Mouse (Mus musculus): ENCODE results near the gene Psen2.

Psen2 gene

DNA sequence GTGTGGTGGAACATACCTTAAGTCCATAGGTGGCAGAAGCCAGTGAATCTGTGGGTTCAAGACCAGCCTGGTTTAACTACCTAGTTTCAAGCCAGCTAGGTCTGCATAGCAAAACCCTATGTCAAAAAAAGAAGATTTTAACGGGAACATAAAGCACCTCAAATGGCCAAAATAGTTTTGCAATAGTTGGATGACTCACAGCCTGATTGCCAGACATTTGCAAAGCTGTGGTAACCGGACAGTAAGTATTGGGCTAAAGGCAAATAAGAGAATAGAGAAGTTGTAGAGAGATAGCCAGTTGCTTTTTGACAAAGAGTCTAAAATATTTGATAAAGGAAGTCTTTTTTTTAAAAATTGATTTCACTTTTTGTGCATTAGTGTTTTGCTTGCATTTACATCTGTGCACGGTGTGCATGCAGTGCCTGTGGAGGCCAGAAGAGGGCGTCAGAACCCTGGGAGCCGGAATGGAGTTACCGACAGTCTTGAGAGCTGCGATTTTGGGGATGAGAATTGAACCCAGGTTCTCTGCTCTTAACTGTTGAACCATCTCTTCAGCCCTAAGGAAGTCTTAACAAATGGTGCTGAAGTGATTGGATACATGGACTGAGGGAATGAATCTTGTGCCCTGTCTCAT, at the start of gene Psen2:
Psen2 (minus strand) TSS at position 75 of the 634 bp plus-strand sequence.
- peak; percentile 41 for DNase-seq (ENCODE audit: extremely low spot score)

DNA sequence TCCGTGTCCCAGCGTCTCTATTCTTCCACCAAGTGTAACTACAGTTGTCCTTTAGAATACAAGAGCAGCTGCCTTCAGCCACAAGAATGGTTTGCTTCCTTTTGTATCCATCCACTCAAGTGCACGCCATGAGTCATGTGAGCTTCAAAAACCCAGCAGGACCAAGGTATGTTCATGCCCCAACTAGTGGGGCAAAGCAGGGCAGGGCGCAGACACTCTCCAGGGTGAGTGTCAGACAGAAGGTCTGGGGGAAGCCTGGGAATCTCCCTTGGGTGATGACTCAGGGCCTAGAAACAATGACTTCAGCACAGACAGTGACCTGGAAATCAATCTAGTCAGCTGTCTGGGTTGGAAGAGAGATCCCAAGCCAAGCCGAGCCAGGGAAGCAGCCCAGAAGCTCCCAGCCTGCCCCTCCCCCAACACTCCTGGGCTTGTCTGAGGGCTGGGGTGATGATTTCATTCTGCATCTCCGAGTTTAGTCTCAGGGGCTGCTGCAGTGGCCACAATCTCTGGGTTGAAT, 49.6 kb upstream of the Psen2 start:
- DNase-seq (ENCODE audit: extremely low spot score): peak; percentile 47

DNA sequence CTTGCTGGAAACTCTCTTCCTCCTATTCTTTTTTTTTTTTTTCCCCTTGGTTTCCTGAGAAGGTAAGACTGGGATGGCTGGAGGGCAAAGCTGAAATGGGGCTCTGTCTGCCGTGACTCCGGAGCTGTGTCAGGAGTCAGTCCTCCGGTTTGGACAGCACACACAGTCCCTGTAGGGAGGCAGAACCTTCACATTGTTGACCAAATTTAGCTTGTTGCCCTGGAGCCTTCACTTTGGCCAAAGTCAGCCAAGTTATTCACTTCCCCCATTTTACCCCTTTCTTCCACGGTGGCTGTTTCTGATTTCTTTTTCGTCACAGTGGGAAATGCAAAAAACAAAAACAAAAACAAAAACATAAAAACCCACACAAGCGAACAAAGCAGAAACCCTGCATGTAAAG, 49.0 kb upstream of the Psen2 start:
- DNase-seq (ENCODE audit: extremely low spot score): no peak

DNA sequence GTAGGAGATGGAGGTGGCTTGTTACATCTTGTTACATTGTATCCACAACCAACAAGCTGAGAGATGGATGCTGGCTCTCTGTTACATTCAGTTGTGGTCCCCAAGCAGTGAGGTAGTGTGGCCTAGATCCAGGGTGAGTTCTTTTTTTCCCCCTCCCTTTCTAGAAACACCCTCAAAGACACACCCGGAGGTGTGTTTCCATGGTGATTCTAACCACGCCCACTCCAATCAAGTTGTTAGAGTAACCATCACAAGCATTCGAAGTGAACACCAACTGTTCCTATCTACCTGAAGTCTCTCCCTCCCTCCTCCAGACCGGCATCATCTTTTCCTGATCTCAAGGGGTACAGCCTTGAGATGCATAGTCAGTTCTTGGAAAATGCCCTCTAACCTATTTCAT, 45.7 kb upstream of the Psen2 start:
- no peak for DNase-seq (ENCODE audit: extremely low spot score)

DNA sequence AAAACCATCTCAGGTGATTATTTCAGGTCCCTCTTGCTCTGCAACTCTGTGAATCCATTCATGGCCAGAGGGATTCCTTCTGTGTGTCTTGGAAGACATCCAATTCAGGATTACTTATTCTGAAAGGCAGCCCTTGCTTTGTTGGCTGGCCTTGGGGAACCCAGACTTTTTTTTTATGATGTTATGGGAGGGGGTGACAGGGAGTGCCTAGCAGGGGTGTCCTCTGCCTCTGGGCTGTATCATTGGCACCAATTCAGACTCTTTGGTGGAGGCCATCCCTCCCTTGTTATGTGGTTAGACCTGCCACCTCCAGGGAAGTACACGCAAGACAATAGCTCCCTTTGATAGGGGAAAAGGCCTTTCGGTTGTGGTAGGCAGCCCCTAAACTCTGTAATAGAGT, 44.4 kb upstream of the Psen2 start:
- DNase-seq (ENCODE audit: extremely low spot score): no peak

DNA sequence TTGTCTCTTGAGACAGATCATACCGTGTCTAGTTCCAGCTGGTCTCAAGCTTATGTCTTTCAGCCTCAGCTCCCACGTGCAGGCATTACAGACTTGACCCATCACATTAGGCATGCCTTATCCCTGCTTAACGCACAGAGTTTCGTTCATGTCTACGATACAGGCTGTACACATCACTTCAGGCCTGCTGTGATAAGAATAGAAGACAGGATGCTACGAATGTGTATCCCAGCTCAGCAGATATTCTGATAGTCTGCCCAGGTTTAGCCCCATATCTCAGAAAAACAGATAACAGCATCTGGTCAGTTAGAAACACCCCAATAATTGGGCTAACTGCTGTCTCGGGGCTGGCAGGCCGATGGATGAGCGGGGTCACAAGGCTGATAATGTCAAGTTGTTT, 43.7 kb upstream of the Psen2 start:
- DNase-seq (ENCODE audit: extremely low spot score): no peak

DNA sequence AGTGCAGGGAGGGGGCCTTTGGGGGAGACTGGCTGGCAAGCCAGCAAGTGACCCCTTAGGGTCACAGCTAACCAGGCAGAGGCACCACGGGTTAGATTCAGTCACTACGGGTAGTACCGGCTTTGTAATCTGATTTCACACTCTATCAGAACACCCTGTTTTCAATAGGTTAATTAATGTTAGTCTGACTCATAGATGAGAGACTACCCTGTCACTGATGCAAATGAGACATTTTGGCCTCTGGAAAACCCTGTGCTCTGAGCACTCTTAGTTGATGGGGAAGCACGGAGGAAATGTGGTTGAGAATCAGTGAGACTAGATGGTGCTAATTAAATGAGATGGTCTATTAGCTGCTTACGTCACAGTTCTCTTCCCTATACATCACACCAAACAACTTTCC, 40.4 kb upstream of the Psen2 start:
- no peak for DNase-seq (ENCODE audit: extremely low spot score)

DNA sequence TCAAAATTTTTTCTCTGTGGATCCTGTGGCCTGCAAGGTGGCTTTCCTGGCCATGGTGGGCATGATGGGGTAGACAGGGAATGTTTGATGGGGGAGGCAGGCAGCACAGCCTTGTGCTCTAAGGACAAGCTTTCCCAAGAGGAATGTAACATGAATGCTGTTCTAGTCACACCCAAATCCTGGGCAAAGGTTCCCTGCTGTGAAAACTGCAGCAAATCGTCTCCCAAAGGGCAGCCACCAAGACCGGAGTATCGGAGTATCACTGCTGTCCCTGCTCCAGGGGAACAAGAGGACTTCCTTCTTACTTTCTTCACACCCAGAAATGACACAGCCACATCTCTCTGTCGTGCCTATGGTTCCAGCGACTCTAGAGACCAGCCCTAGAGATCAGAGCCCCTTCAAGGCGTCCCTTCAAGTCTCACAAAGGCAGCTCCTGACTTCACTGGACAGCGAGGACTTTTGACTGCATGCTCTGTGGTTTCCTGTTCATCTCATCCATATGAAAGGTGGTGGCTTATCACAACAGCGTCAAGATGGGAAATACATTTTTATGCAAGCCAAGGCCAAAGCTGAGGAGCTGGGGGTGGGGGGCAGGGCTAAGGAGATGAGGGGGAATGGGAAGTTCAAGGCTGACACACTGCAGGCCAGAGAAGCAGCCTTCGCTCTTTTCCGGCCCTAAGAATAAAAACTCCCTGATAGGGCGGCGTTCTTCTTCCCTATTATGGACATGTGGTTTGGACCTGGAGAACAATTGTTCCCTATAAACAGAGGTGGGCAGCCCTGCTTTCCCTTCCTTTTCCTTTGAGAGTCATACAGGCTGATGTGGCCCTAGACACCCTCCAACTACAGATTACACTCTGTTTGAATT, 39.2 kb upstream of the Psen2 start:
- DNase-seq (ENCODE audit: extremely low spot score): no peak

DNA sequence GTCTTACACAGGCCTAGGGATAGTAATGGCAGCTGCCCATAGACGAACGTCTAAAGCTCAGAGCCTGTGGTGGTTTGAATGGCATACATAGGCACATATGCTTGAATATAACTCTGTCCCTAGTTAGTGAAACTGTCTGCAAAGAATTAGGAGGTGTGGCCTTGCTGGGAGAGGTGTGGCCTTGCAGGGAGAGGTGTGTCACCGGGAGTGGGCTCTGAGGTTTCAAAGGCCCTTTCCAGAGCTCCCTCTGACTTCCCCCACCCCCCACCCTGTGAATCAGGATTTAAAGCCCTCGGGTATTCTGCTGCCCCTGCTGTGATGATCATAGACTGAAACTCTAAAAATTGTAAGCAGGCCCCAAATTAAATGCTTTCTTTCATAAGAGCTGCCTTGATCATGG, 37.8 kb upstream of the Psen2 start:
- no peak for DNase-seq (ENCODE audit: extremely low spot score)

DNA sequence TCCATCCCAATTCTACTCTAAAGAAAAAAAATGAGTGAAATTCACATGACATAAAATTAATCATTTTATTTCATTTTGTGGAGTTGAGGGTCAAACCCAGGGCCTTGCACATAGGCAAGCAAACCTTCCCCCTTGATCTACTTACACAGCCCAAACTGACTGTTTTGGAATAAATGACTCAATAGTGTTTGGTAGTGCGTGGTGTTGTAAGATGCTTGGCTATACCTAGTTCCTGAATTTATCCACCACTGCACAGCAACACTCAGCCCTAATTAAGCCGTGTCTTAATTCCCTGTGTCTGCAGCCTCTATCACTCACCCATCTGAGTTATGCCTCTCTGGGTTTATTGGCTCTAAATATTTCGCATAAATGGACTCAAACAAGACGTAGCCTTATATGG, 37.1 kb upstream of the Psen2 start:
- no peak for DNase-seq (ENCODE audit: extremely low spot score)

DNA sequence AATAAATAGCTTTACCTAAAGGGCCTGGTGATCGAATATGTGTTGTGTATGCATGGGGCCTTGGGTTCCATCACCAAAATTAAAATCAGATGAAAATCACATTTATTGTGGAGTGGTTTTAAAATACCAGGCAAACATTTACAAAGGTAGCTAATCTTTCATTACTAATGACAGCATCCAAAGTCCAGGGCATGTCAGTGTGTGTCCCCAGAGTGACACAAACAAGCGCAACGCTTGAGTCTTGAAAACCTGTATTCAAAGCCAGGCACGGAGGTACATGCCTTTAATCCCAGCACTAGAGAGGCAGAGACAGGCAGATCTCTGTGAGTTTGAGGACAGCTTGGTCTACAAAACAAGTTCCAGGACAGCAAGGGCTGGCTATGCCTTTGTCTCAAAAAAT, 36.5 kb upstream of the Psen2 start:
- no peak for DNase-seq (ENCODE audit: extremely low spot score)

DNA sequence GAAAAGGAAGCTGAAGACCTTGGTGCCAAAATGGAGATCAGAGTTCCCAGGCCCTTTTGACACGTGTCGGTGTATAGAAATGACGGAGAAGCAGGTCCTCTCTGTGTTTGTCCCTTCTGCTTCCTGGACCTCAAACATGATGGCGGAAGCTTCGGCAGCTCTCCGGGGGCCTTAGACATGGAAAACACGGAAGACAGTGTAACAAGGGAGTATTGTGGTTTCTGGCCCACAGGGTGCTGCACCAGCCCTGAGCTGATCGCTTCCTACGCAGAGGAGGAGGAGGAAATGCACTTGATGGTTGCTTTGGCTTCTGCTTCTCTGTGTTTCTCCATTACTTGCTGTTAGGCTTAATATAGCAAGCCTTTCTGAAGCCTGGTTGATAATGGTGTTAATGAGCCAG, 32.9 kb upstream of the Psen2 start:
- DNase-seq (ENCODE audit: extremely low spot score): no peak

DNA sequence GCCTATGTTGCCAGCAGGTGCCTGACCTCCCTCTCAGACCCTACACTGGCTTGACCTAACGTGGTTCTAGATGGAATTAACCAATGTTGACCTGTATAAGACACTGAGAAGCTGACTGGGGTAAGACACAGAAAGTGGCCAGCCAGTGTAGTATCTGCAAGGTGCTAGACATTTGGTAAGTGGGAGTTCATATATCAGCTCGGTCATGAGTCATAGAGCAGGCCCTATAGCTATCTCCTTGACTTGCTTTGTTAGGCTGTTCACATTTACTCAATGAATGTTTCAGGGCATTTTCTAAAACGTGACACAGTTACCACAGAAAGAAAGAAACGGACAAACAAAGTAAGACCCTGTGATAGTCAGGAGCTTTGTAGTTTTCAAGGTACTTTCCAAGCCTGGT, 27.1 kb upstream of the Psen2 start:
- DNase-seq (ENCODE audit: extremely low spot score): no peak

DNA sequence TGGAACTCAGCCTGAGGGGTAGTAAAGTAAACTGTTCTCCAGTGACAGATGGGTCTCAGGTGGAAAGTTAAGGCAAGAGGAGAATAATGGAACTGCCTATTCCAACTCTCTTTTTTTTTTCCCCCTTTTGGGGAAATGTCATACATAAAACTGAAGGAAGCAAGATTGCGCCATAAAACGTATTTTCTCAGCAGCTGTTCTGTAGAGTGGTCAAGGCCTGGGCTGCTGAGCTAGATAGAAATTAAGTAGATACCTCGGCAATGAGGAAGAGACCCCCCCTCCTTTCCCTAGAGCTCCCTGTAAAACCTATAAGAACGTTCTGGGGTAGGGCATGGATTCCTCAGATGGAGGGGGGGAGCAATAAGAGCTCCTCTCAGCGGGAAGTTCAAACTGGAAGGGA, 26.6 kb upstream of the Psen2 start:
- no peak for DNase-seq (ENCODE audit: extremely low spot score)

DNA sequence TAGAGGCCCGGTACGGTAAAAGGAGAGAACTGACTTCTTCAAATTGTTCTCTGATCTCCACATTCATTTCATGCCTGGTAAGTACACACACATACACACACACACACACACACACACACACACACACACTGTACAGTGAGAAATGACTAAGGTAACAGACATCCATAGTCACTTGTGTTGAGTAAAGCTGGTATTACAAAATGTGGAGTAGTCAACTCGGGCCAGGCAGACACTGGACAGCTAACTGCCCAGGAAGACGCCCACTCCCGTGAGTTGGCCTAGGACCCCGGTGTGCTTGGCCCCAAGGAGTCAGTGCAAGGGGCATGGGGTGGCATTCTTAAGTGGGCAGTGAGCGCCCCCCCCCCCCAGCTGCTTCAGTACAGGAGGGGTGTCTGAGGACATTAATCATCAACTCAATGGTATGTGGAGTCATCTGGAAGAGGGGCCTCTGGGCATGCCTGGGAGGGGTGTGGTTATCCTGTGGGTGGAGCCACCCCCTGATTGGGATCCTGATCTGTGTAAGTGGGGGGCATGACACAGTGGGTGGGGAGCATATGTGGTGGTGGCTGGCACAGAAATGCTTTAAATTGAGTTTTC, 25.7 kb upstream of the Psen2 start:
- DNase-seq (ENCODE audit: extremely low spot score): no peak

DNA sequence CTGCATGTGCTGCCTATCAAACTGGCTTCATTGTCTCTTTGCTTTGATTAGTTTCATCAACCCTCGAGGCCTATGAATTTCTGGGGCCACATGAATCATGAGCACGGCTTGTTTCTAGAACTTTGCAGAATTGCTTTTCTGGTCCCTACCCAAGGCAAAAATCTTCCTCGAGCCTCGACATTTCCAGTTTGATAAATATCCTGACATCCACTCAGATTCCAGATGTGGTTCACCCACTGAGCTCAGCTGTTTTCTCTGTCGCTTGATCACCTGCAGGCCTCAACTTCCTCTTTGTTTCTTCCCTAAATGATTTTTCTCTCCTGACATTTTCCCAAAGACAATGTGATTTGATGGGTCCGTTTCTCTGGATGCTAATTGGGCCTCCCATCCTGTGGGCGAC, 25.0 kb upstream of the Psen2 start:
- no peak for DNase-seq (ENCODE audit: extremely low spot score)

DNA sequence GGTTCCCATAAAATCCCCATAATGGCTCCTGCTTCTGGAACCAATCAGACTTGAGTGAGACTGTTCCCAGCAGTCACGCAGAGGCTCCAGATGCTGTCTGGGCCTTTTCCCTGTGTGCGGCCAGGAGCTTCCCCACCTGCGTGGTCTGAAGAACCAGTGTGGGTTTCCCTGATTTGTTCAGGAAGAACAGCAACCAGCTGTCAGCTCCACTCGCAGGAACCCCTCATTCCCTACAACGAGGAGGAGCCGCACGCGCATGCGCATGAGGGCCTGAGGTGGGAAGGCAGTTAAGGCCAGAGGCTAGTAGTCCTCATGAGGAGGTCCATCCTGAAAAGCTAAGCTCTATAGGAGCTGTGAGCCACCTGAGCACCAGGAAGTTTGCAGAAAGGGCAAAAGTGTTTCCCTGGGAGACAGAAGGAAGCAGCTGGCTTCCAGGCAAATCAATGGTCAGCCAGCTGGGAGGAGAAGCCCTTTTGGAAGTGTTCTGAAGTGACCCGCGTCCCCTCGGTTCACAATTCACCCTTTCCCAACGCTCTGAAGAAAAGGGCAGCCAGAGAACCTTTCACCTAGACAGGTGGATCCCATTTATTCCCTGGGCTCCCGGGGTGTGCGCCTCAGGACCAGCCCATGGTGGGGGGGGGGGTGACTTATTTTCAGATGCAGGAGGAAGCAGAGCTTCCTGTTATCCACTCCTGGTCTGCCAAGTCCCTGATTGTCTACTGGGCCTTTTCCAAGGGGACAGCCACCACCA, 23.0 kb upstream of the Psen2 start:
- DNase-seq (ENCODE audit: extremely low spot score): peak; percentile 32

DNA sequence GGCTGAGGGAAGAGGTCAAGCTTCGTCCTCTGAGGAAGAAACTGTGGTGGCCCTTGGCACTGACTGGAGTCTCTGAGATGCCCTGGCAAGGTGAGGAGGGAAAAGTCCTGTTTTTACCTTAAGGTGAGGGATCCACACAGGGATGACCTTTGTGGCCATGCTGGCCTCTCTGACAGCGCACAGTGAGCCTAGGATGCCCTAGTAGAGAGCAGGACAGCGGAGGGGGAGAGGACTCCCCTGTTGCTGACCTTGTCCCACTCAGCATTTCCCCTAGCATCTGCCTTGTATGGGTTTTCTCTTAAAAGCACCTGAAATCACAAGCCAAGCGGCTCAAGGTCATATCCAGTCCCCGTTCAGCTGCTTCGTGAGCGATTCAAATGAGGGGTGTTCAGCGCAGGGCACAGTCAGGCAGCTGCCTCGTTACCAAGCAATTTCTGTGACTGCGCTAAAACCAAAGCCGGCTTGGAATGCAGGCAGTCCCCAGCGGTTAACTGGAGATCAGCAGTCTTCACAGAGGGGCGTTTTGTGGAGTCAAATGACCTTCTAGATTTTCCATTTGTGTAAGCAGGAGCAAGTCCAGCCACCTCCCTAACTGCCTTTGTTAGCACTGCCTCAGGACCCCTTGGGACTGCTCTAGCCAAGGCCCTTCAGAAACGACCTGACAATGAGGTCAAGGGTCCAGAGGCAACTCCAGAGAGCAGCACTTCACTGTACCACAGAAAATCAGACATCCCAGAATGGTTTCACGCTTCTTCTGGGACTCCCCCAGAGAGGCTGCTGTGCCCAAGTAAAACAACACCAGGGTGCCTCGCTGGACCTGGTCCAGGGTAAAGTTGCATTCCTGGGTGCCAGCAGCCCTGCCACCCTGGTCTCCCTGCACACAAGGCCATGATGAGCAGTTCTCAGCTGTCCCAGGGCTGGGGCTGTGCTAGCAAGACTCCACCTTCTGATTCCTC, 20.9 kb upstream of the Psen2 start:
- DNase-seq (ENCODE audit: extremely low spot score): peak; percentile 53

DNA sequence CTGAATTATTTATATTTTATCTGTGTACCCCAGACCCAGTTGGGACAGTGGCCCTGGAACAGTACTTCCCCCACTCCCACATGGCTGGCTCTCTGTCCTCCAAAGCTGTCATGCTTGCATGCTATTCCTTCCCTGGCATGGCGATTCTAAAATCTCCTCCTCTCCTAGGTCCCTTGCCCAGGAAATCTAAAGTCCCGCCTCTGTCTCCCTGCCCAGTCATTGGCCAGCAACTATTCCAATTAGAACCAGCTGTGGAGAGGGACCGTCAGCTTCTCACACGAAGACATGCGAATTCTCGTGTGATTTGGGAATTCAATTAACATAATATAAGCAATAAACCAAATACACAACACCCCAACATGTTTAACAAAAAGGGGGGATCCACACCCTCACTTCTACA, 19.3 kb upstream of the Psen2 start:
- no peak for DNase-seq (ENCODE audit: extremely low spot score)

DNA sequence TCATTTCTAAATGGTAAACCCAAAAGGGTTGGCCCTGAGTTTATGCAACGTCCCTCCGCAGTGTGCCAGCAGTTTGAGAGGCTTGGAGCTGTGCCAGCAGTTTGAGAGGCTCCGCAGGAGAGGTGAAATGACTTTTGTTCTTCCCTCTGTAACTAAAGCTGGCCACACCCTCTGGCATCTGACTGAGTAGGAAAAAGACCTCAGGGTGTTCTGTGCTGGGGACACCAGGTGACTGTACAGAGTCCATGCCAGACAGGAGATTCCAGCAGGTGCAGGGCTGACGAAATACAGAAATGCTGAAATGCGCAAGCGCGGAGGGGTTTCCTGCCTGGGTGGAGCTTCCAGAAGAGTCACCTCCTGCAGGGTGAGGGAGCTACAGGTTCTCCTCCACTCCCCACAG, 16.4 kb upstream of the Psen2 start:
- no peak for DNase-seq (ENCODE audit: extremely low spot score)

DNA sequence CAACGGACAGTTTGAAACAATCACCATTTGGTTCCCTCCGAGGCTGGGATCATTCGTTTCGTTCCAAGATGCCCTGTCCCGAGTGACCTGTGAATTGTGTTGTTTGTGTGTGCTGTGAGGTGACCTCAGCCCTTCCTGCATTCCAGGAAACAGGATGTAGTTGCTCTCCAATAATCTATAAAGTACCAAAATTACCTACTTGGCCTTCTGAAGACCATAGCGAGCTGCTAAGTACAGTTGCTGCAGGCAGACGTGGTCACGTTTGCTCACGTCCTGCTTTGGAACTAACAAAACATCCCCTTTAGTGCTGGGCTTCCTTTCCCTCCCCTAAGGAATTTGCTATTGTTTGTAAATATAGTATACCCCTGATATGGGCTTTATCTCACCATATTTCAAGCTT, 14.3 kb upstream of the Psen2 start:
- no peak for DNase-seq (ENCODE audit: extremely low spot score)

Measured in embryo, embryonic 9.5 days (tissue).